Mouse (Mus musculus): Measurements from ENCODE around the gene Gm10715.
"Not testable (repeated sequence)": the region's sequence is repeated elsewhere in the genome, so short reads cannot be mapped to it uniquely, and the experiment has no call there.

The Gm10715 gene

GRCm38 (mm10) chr9:3024912-3025467 lies 11.7 kb upstream of the Gm10715 start, which contains the start of gene Gm10717:
Gene Gm10717 (plus strand): TSS chr9:3025417.
- DNase-seq (ENCODE audit: low read depth) = not testable (repeated sequence)

GRCm38 (mm10) chr9:3025653-3026052 lies 11.0 kb upstream of the Gm10715 start:
- DNase-seq (ENCODE audit: low read depth) = not testable (repeated sequence)

- not testable (repeated sequence) for DNase-seq (ENCODE audit: low read depth)
Observed at GRCm38 (mm10) chr9:3026136-3026535, 10.5 kb upstream of the Gm10715 start.

- DNase-seq (ENCODE audit: low read depth) = not testable (repeated sequence)
Observed at GRCm38 (mm10) chr9:3026741-3027140, 9.9 kb upstream of the Gm10715 start.

GRCm38 (mm10) chr9:3027200-3027599 lies 9.5 kb upstream of the Gm10715 start:
- DNase-seq (ENCODE audit: low read depth) = peak; percentile 56

- not testable (repeated sequence) for DNase-seq (ENCODE audit: low read depth)
Observed at GRCm38 (mm10) chr9:3029276-3030000, 7.2 kb upstream of the Gm10715 start.

GRCm38 (mm10) chr9:3030677-3031318 lies 5.9 kb upstream of the Gm10715 start:
- peak; percentile 87 for DNase-seq (ENCODE audit: low read depth)

- not testable (repeated sequence) for DNase-seq (ENCODE audit: low read depth)
Observed at GRCm38 (mm10) chr9:3034299-3034698, 2.4 kb upstream of the Gm10715 start, which contains the start of gene Gm17535. Gene Gm17535 (plus strand): TSS chr9:3034599.

GRCm38 (mm10) chr9:3038161-3038560 lies 1.5 kb downstream of the Gm10715 start:
- DNase-seq (ENCODE audit: low read depth) = peak; percentile 31

Data from naive thymus-derived CD4-positive, alpha-beta T cell, adult 2 months (primary cell).